Mouse (Mus musculus): Measurements from ENCODE around the gene Raph1.
"Not testable (repeated sequence)": the region's sequence is repeated elsewhere in the genome, so short reads cannot be mapped to it uniquely, and the experiment has no call there.

Raph1 gene

GRCm38 (mm10) chr1:60565270-60565920 lies 1.5 kb downstream of the Raph1 start:
- DNase-seq = peak; percentile 34

GRCm38 (mm10) chr1:60564691-60565090 lies 2.2 kb downstream of the Raph1 start:
- no peak for DNase-seq

GRCm38 (mm10) chr1:60563021-60563420 lies 3.9 kb downstream of the Raph1 start:
- no peak for DNase-seq

GRCm38 (mm10) chr1:60543681-60544080 lies 23.2 kb downstream of the Raph1 start:
- DNase-seq = no peak

GRCm38 (mm10) chr1:60539272-60539671 lies 27.6 kb downstream of the Raph1 start:
- no peak for DNase-seq

GRCm38 (mm10) chr1:60534932-60535331 lies 32.0 kb downstream of the Raph1 start:
- DNase-seq = no peak

GRCm38 (mm10) chr1:60530636-60531035 lies 36.3 kb downstream of the Raph1 start:
- no peak for DNase-seq

GRCm38 (mm10) chr1:60530107-60530506 lies 36.8 kb downstream of the Raph1 start:
- DNase-seq = no peak

- DNase-seq = no peak
Observed at GRCm38 (mm10) chr1:60510584-60510983, 56.3 kb downstream of the Raph1 start.

- DNase-seq = no peak
Observed at GRCm38 (mm10) chr1:60503456-60503855, 63.4 kb downstream of the Raph1 start.

GRCm38 (mm10) chr1:60493421-60493820 lies 73.5 kb downstream of the Raph1 start:
- DNase-seq = no peak

- DNase-seq = no peak
Observed at GRCm38 (mm10) chr1:60492404-60492803, 74.5 kb downstream of the Raph1 start.

GRCm38 (mm10) chr1:60490510-60490909 lies 76.4 kb downstream of the Raph1 start:
- no peak for DNase-seq

- no peak for DNase-seq
Observed at GRCm38 (mm10) chr1:60489660-60490059, 77.2 kb downstream of the Raph1 start.

GRCm38 (mm10) chr1:60488635-60489034 lies 78.3 kb downstream of the Raph1 start:
- DNase-seq = peak; percentile 50

GRCm38 (mm10) chr1:60485649-60486048 lies 81.3 kb downstream of the Raph1 start:
- DNase-seq = no peak

- no peak for DNase-seq
Observed at GRCm38 (mm10) chr1:60482881-60483280, 84.0 kb downstream of the Raph1 start.

- no peak for DNase-seq
Observed at GRCm38 (mm10) chr1:60481561-60481960, 85.3 kb downstream of the Raph1 start.

- no peak for DNase-seq
Observed at GRCm38 (mm10) chr1:60470541-60470940, 96.4 kb downstream of the Raph1 start.

GRCm38 (mm10) chr1:60469491-60469890 lies 97.4 kb downstream of the Raph1 start:
- no peak for DNase-seq

GRCm38 (mm10) chr1:60460623-60461022 lies 106.3 kb downstream of the Raph1 start:
- no peak for DNase-seq

GRCm38 (mm10) chr1:60449896-60450295 lies 117.0 kb downstream of the Raph1 start:
- no peak for DNase-seq

- no peak for DNase-seq
Observed at GRCm38 (mm10) chr1:60447067-60447466, 119.8 kb downstream of the Raph1 start.

- DNase-seq = not testable (repeated sequence)
Observed at GRCm38 (mm10) chr1:60441438-60441837, 125.5 kb downstream of the Raph1 start.

GRCm38 (mm10) chr1:60432497-60432896 lies 134.4 kb downstream of the Raph1 start:
- DNase-seq = no peak

All from right cerebral cortex, postnatal 25 days (tissue).